Mouse (Mus musculus) retina, adult 2 months (tissue): ENCODE results near the gene Alpl.

Experiments used
- DNase-seq: peaks from one replicate; pipeline ENCODE4 v3.0.0-alpha.2; 2012; ENCODE audit warnings: low read depth, low spot score

The Alpl gene

DNA sequence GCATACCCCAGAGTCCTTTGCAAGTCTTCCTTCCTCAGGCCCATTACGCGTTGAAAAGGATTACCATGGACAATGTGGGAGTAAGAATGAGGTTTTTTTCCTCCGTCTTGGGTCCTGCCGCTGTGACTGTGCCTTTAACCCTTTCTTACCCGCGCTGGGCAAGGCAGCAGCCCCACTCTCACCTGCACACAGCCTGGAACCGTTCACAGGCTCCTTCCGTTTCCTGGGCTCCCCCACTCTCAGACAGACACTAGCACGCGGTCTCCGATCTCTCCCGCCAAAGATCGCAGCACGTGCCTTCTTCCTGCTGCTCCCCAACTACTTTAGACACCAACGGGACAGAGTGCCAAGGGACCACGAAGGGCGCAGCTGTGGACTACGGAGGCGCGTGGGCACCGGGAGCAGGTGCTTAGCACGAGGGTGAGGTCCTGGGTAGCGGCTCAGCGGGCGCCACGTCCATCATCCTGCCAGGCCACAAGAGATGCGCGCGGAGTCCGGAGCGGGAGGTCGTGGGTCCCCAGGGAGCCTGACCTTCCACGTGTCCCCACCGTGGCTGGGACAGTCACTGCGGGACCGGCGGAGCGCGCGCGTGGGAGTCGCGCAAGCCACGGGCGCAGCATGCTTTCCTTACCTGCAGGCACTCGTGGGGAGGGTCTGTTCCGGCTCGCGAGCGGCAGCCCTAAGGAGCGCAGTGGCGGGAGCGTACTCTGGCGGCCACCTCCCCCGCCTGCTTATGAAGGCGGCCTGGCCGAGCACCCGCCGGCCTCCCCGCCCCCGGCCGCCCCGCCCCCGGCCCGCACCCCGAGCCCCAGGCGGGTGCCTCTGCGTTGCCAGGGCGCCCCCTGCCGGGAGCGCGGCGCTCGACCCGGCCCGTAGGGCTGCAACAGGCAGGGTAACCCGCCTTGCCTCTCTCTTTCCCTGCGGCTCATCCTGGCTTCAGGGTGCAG is at the start of gene Alpl:
Gene Alpl (minus strand): TSS at position 774 of the 947 bp plus-strand sequence.
- DNase-seq = peak; percentile 34

DNA sequence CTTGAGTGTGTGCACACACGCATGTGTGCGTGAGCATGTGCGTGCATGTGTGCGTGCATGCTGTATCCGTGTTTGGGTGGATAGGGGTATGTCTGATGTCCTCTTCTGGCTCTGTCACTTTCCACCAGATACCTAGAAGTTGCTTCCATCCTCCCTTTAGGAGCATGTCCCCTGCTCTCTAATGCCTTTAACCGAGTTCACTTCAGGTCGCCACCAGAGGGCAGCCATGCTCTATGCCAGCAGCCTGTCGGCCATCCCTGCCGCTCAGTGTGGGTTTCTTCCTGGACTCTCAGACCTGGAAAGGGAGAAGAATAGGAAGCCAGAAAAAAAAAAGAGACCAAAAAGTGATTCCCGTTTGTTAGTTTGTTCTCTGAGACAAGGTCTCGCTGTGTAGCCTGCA is 48.5 kb upstream of the Alpl start:
- DNase-seq = no peak

DNA sequence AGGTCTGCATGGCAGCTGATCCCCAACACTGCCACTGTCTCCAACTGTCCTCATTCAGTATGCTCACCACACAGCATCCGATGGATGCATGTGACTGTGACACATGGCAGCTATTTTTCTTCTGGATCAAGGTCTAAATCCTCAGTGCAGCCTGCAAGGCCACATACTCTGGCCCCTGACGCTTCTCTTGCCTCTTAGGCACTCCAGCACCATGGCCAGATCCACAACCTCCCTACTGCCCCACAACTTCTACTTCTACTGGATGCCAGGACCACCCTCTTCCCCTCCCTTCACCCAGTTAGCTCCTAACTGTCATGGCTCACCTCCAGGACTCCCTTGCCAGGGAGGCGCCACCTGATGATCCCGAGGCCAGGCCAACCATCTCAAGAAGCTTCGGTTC is 43.3 kb upstream of the Alpl start:
- DNase-seq = no peak

DNA sequence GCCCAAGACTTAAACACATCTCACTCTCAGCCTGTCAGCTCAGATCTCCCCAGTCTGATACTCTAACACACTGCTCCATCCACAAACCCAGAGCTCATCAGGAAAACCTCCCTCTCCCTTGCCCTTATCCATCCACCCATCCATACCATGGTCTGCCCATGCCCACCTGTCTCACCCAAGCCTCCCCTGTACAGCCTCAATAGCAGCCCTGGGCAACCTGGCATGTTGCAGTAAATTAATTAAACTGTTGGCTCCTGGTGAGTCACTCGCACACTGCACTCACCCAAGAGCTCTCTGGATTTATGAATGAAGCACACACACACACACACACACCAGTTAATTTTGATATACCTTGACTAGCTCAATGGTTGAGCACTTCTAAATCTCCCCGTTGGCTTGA is 42.6 kb upstream of the Alpl start:
- no peak for DNase-seq

DNA sequence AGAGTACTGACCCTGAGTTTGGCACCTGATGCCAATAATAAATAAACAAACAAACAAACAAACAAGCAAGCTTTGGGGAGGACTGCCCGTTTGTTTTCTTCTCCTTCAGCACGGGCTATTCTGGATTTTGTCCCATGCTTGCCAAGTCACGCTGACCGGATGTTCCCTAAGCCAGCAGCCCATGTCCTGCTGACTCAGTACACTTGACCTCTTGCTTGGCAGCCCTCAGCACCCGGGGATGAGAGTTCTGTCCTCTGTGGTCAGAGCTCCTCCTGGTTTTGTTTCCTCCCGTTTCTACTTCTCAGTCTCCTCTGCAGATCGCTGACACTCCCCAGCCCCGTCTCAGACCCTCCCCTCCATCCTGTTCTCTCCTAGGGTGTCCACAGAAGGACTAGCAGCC is 41.6 kb upstream of the Alpl start:
- DNase-seq = no peak

DNA sequence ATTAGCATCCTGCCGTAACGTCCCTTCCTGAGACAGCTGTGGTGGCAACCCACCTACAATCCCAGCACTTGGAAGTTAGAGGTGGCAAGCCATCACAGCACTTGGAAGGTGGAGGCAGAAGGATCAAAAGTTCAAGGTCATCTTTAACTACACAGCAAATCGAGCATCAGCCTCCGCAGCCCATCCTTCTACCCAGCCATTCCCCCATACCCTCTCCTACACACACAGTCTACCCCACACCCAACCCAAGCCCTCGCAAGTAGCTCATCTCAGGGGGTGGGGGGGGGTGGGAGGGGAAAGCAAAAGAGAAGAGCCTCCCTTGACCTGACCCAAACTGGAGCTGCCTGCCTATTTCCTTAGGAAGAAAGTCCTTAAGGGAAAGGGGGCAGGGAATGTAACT is 40.6 kb upstream of the Alpl start:
- no peak for DNase-seq

DNA sequence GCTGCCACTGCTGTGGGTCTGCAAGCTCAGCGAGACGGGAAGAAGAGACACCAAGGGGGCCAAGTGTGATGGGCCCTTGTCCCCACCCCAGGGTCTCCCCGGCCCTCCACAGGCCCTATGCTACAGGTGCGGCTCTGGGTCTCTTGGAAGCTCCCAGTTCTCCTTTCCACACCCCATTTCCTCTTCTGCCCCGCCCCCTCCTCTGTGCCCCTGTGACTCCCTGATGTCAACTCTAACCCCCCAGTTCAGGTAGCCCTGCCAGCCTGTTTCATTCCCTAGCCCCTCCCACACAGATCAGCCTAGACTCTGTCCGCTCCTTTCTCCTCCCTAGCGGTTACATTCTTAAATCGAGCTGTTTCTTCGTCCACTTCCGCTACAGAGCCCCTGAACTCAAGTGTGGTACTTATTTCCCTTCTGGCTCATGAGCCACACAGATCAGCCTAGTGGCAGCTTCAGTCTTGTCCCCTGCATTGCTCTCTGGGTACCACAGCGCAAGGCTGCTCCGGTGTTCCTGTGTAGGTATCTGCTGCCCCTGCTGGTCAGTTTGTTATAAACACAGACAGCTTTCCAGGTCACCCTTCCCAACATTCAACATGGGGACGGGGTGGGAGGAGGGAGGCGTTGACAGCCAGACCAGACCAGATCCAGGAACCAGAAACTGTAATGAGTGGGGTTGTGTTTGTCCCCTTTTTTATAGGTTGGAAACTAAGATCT is 39.6 kb upstream of the Alpl start:
- peak; percentile 80 for DNase-seq

DNA sequence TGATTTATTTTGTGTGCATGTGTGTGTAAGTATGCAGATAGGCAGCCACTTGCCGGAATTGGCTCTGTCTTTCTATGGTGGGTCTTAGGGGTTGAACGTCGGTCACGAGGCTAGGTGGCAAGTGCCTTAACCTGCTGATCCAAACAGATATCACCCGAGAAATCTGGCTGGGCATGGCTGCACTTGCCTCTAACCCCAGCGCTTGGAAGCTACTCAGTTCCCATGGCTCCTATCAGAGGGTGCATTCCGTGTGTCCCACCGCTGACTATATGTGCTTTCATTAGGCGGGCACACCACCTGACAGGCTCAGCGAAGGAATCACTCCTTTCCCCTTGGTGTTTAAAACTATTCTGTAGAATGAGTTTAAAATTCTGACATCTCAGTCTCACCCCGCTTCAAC is 35.4 kb upstream of the Alpl start:
- no peak for DNase-seq

DNA sequence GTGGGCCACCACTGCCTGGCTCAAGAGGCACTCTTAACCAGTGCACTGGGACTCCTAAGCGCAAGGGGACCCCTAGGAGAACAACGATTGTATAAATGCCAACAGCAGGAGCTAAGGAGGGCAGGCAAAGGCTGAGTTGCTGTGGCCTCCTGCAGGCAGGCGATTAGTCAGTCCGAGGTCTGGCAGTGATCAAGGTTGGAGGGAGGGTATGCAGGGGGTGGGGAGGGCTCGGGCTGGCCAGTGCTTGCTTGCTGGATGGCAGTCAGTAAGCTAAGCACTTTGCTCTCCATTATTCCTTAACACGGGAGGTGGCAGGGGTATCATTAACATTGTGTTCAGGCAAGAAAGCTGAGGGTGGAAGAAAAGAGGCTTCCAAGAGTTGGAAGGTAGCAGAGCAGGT is 34.2 kb upstream of the Alpl start:
- DNase-seq = no peak

DNA sequence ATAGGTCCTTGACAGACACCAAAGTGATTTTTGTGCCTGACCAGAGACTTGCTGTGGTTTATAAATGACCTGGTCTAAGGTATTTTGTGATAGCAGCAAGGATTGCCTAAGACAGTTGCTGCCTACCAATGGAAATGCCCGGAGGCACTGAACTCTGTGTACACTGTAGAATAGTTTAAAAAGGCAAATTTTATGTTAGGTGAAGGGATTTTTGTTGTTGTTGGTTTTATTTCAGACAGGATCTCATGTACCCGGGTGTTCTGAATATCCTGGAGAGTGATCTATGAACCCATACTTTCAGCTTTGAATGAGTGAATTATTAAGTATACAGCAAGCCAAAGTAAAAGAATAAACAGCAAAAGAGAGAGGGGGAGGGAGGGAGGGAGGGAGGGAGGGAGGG is 28.7 kb upstream of the Alpl start:
- no peak for DNase-seq

DNA sequence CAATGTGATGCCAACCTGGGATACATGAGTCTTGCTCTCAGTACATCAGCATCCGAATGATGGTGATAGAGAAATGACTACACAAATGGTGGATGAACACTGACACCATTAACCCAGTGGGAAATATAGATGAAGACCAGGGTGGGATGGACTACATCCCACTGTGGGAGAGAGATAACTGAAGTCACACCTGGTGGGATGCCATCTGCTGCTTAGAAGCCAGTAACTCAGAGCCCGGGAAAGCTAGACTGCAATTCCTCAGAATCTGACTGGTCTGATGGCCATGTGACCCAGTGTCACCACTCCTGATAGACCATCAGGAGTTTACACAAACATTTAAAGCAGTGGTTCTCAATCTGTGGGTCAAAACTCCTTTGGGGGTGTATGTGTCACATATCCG is 27.4 kb upstream of the Alpl start:
- no peak for DNase-seq

DNA sequence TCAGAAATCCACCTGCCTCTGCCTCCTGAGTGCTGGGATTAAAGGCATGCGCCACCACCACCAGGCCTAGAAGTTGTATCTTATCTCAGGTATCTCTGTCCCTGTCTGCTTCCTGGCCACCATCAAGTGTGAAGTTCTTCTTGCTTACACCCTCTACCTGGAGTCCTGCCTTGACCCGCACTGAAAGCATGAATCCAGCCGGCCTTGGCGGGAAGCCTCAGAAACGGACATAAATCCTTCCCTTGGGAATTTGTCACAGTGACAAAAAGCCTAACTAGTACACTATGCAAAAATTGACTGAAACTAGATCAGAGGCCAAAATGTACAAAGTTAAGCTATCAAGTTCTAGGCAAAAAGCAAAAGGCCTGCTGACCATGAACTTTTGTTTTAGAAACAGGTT is 26.4 kb upstream of the Alpl start:
- DNase-seq = no peak

DNA sequence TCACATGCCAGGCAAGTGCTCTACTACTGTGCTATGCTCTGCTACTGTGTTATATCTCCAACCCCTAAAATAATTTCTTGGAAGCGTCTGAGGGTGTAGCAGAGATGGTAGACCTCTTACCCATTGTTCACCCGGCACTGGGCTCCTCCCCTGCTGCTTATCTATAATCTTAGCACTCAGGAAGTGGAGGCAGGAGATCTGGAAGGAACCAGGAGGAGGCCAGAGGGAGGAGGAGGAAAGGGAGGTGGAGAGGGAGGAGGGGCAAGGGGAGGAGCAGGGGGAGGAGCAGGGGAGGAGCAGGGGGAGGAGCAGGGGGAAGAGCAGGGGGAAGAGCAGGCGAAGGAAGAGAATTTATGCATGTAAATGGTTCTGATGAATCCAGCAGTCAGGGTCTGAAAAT is 24.5 kb upstream of the Alpl start:
- no peak for DNase-seq

DNA sequence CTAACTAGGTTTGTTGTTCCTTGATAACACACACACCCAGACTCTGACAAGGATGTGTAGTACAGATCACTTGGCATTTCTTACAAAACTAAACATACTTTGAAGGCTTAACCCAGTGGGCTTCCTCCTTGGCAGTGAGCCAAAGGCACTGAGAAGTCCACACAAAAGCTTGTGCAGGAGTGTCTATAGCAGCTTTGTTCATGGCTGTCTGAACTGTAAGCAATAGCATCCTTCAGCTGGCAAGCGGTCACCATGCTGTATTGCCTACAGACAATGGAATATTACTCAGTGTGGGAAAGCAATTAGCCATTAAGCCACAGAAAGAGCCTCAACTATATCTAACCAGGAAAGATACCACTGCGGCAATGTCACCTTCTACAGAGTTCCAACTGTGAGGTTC is 23.3 kb upstream of the Alpl start:
- no peak for DNase-seq

DNA sequence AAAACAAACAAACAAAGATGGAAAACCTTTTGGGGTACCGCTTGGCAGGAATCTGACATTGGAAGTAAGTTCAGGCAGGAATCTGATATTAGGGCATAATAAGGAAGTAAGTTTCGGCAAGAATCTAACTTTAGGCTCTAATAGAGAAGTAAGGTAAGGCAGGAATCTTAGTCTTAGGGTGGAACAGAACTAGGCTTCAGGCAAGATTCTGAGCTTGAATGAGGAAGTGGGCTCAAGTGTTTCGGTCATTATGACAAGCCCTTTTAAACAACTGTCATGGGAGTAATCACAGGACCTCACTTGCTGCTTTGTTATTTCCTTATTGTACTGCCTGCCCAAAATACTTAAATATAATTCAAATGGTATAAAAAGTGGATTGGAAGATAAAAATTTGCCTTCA is 22.2 kb upstream of the Alpl start:
- no peak for DNase-seq

DNA sequence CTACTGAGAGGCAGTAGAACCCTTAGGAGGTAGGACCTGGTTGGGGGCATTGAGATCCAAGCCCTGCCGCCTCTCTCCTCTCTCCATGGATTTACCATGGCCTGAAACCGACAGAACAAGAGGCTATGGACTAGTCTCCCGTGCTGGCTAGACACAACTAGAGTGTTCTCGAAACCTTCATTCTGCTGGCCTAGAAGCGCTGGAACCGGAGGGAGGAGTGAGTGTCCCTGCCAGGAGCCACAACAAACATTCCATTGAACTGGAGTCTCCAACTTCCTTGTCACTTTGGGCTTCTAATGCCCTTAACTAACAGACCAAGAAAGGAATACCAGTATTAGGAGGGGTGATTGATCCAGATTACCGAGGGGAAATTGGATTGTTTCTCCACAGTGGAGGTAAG is 20.0 kb upstream of the Alpl start:
- DNase-seq = no peak

DNA sequence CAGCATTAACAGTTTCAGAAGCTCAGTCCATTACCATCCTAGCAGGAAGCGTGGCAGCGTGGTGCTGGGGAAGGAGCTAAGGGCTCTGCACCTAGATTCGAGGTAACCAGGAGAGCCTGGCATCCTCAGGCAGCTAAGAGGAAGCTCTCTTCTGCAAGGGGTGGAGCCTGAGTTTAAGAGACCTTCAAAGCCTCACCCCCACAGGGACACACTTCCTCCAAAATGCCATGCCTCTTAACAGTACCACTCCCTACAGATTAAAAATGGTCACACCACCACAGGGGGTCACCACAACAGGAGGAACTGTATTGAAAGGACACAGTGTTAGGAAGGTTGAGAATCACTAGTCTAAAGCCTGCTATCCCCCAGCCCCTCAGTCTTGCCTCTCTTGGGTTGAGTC is 19.3 kb upstream of the Alpl start:
- DNase-seq = no peak

DNA sequence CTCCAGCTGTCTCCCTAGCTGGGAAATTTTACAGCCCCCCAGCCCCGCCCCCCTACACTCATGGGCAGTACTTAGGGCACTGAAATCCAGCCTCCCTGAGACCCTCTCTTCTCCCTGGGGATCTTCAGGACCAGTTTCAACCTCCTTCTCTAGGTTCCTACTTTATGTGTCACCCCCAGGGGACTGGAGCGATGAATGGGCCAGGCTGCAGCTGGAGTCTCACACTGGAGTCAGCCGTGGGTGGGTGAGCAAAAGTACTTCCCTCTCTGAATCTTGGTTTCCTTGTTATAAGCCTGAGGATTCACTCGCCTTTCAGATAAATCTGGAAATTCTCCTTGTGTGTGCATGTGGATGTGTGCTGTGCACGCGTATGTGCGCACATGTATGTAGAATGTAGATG is 18.0 kb upstream of the Alpl start:
- no peak for DNase-seq

DNA sequence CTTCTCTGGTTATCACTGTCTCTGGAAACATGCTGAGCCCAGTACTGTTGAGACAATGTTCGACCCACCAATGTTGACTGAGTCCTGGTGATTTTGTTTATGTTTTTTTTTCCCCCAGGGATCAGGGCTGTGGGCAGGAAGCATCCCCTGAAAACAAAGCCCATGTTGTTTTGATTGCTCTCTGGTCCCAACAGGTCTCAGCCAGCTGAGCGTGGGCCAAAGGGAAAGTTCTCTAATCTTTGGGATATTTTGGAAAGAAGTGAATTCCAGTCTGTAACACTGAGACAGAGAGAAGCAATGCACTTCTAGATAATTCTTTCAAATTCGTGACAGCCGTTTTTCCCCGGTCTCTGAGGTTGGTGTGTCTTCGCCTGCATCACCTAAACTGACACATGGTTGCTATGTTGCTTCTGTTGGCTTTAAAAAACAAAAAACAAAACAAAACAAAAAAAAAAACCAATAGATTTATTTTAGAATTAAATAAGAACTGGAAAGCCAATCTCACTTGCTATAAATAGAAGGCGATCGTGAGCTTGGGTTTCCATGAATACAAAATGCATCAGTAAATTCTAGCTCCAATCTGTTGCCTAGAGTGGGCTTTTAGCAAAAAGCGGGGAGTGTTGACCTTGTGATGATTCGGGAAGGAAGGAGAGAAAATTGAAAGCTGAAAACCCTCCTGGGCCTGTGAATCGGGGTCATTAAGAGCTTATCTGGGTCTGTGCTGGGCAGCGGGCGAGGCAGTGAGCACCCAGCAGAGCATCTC is 16.9 kb upstream of the Alpl start:
- no peak for DNase-seq

DNA sequence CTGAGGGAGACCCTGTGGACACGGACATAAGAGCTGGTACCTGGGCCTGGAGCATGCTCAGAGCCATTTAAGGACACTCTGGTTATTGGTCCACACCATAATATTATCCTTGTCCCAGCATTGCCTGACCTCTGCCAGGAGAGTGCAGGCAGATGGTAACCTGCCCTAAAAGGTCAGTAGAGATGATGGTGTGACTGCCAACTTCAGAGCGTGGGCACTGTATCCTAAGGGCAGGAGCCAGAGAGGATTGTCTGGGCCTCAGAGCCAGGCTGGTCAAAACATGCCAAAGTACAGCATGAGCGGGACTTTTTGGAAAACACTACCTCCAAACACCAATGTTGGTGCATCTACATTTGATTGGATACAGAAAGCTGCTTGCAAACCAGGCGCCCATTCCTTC is 13.8 kb upstream of the Alpl start:
- no peak for DNase-seq

DNA sequence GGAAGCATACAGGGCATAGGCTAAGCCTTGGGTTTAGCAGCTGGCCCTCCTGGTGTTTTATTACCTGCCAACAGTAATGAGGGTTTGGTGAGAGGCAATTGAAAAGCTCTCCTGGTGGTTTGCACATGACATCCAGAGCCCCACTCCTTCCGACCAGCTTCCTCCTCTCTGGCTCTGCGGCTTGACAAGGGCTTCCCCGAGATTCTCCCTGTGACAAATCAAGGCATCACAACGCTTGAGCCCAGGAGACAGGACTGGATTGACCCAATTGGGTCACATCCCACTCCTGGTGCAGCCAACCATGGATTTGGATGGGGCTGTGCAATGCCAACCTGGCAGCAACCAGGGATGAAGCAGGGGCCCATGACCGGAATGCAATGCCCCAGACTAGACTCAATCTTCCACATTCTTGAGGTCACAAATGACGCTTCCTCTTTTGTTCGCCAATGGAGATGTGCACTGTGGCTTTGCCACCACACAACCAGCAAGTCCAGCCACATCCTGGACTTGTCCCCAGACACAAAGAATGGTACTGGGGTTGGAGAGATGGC is 11.2 kb upstream of the Alpl start:
- DNase-seq = no peak

DNA sequence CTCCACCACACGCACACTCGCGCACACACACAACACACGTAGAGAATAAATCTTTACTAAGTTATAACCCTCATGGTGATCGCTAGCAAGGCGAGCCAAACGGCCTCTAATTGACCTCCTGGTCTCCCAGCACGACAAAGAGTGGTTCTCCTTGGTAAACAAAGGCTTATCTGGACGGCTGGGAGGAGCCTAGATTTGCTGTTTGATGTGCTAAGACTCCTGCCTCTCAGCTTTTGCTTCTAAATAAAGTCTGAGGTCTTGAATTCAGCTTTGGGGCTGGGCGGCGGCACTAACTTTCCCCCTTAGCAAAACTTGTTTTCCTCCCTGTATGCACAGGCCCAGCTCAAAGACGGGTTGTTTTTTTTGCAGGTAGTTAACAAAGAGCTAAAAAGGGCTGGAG is 5.0 kb upstream of the Alpl start:
- no peak for DNase-seq
